Mouse (Mus musculus) heart, postnatal 0 days (tissue): Measurements from ENCODE around the gene Dnah8. TPM values are rescaled to one million over a fixed set of nuclear protein-coding genes. Genes with fewer than 3 reads are reported as not detected.
A peak's percentile ranks its signal among the peaks of the same experiment; 100 is the strongest.

Source experiments
- ATAC-seq: fragments of 200-750 bp; cut with Nextera tagmentation; 2 replicates; pipeline ENCODE4 v1.8.0; 2017; ENCODE audit warnings: low read depth, moderate number of reproducible peaks, moderate library complexity; ENCODE audit not compliant: insufficient read depth
- DNase-seq: peaks from one replicate; pipeline ENCODE4 v3.0.0-alpha.2; 2016; ENCODE audit warnings: low spot score
- H3K27ac ChIP-seq: fragments of 300-500 bp; sonication (generic); 2 replicates; pipeline ENCODE4 v1.5.1; 2014; ENCODE audit warnings: low read depth, mild to moderate bottlenecking
- H3K27me3 ChIP-seq: fragments of 300-500 bp; sonication (generic); 2 replicates; pipeline ENCODE4 v1.6.1; 2014; ENCODE audit warnings: low read length, mixed read lengths; ENCODE audit not compliant: control insufficient read depth, insufficient read depth
- H3K36me3 ChIP-seq: fragments of 300-500 bp; sonication (generic); replicated peaks from 2 replicates; pipeline ENCODE4 v1.6.1; 2014; ENCODE audit warnings: low read length, mixed read lengths; ENCODE audit not compliant: control insufficient read depth, insufficient read depth
- H3K4me1 ChIP-seq: fragments of 300-500 bp; sonication (generic); 2 replicates; pipeline ENCODE4 v1.6.1; 2014; ENCODE audit warnings: antibody characterized with exemption; ENCODE audit not compliant: control insufficient read depth, insufficient read depth
- H3K4me2 ChIP-seq: fragments of 300-500 bp; sonication (generic); 2 replicates; pipeline ENCODE4 v1.6.1; 2014; ENCODE audit warnings: low read depth, mild to moderate bottlenecking, low read length, moderate library complexity
- H3K4me3 ChIP-seq: fragments of 300-500 bp; sonication (generic); 2 replicates; pipeline ENCODE4 v1.5.1; 2014; ENCODE audit warnings: low read depth, low read length
- H3K9ac ChIP-seq: fragments of 300-500 bp; sonication (generic); replicated peaks from 2 replicates; pipeline ENCODE4 v1.6.1; 2014; ENCODE audit warnings: low read depth, low read length, mixed read lengths
- H3K9me3 ChIP-seq: fragments of 300-500 bp; sonication (generic); replicated peaks from 2 replicates; pipeline ENCODE4 v1.6.1; 2016; ENCODE audit warnings: low read length; ENCODE audit not compliant: control insufficient read depth
- CTCF ChIP-seq: IDR thresholded peaks from 2 replicates; pipeline ENCODE4 v1.5.1; 2016; ENCODE audit warnings: antibody characterized with exemption, control low read depth, low read depth
- EP300 ChIP-seq: IDR thresholded peaks from 2 replicates; pipeline ENCODE4 v1.6.1; 2016; ENCODE audit warnings: antibody characterized with exemption, low read depth
- WGBS: fragments of 180-500 bp; shearing (Covaris S2); extraction: QIAGEN DNeasy Blood & Tissue Kit; methylation state at CpG from one replicate; pipeline ENCODE4 v1.1.7; 2014; 5-methylcytosine and 5-hydroxymethylcytosine counted together
- polyA plus RNA-seq: library from polyadenylated mRNA; unstranded; fragments of >200 nt; fragmentation: Nextera tagmentation; extraction: Ambion mirVana; gene quantifications from 2 replicates; pipeline ENCODE4 v1.2.1, GENCODE M21; 2015
- total RNA-seq: library from RNA; depleted of rRNA; stranded (reverse); fragments of >200 nt; gene quantifications from 2 replicates; pipeline ENCODE4 v1.2.3, GENCODE M21; 2014; ENCODE audit warnings: low replicate concordance; rRNA removed

Gene Dnah8
- total and polyA plus RNA-seq, 2 experiments from 2014 or later = 0.59 to 1.5 TPM

GRCm38 (mm10) chr17:30912536-30912935 is 288.4 kb downstream of the Dnah8 start:
- ATAC-seq (no peak), DNase-seq (no peak)
- H3K9ac ChIP-seq = no peak overlapping the region
- no peaks in the 10 kb centered on the region for H3K27me3 ChIP-seq
- no peak overlapping the region for H3K27ac ChIP-seq
- H3K4me2 ChIP-seq = no peak overlapping the region
- no peak for TF ChIP-seq CTCF
- TF ChIP-seq EP300 = no peak
- 76% methylated on average over 5 of the region's 5 CpGs for WGBS
- no peaks in the 10 kb centered on the region for H3K9me3 ChIP-seq
- no peak overlapping the region for H3K4me3 ChIP-seq
- H3K36me3 ChIP-seq = no peaks in the 10 kb centered on the region
- H3K4me1 ChIP-seq = no peaks in the 10 kb centered on the region

- H3K9ac ChIP-seq = no peak overlapping the region
- no peak for DNase-seq
- no peaks in the 10 kb centered on the region for H3K9me3 ChIP-seq
- H3K36me3 ChIP-seq = no peaks in the 10 kb centered on the region
- H3K4me1 ChIP-seq = no peaks in the 10 kb centered on the region
- H3K4me2 ChIP-seq = no peak overlapping the region
- ATAC-seq = no peak
- H3K27me3 ChIP-seq = no peaks in the 10 kb centered on the region
- TF ChIP-seq EP300 = no peak
- TF ChIP-seq CTCF = no peak
- H3K4me3 ChIP-seq = no peak overlapping the region
- H3K27ac ChIP-seq = no peak overlapping the region
Observed at GRCm38 (mm10) chr17:30914264-30914663, 290.1 kb downstream of the Dnah8 start.

GRCm38 (mm10) chr17:30923566-30923965 is 299.4 kb downstream of the Dnah8 start:
- Histone ChIP-seq H3K27me3 (no peaks in the 10 kb centered on the region), H3K27ac (no peak overlapping the region)

More at GRCm38 (mm10) chr17:30923566-30923965, 299.4 kb downstream of the Dnah8 start:
- TF ChIP-seq EP300 = no peak
- peak; percentile 16; the same call in 1 of the 2 replicates for TF ChIP-seq CTCF
- DNase-seq = no peak
- 36% methylated on average over 4 of the region's 4 CpGs for WGBS
- no peak for ATAC-seq
- Histone ChIP-seq H3K4me1 (no peaks in the 10 kb centered on the region), H3K9ac (no peak overlapping the region), H3K9me3 (no peaks in the 10 kb centered on the region), H3K4me3 (no peak overlapping the region), H3K36me3 (no peaks in the 10 kb centered on the region), H3K4me2 (no peak overlapping the region)

Other genes with a start within 250 kb of the Dnah8 start
- gene Btbd9, start 47.9 kb upstream of the Dnah8 start, total RNA-seq = 30.3 and 36.4 TPM in 2 replicates
- 26.2 and 31.0 TPM in 2 replicates for gene Btbd9, start 47.9 kb upstream of the Dnah8 start, polyA plus RNA-seq
- gene Glo1, start 2.5 kb downstream of the Dnah8 start, total RNA-seq = 143 and 179 TPM in 2 replicates
- 184 and 191 TPM in 2 replicates for gene Glo1, start 2.5 kb downstream of the Dnah8 start, polyA plus RNA-seq